Mouse (Mus musculus): ENCODE data around the gene Ren1. TPM values are rescaled to one million over a fixed set of nuclear protein-coding genes. Genes with fewer than 3 reads are reported as not detected.

The Ren1 gene
- total and polyA plus RNA-seq, 3 experiments = not detected

GRCm38 (mm10) chr1:133366951-133367605 lies 16.8 kb downstream of the Ren1 start:
- ATAC-seq (ENCODE audit: extremely low read depth, insufficient number of reproducible peaks, low FRiP score, poor library complexity, severe bottlenecking) = no peak
- Histone ChIP-seq H3K27me3 (ENCODE audit: insufficient read depth, low read length) (peaks cover 26% of the 10 kb centered on the region), H3K9me3 (replicated peaks) (0 out of 2 replicates have a peak, but pooled peaks cover 6% of the 10 kb centered on the region), H3K4me3 (ENCODE audit: low read depth, low read length) (no peak overlapping the region), H3K4me1 (ENCODE audit: insufficient read depth, low read depth, low read length) (peaks cover 4% of the 10 kb centered on the region; the same call in 1 of the 2 replicates), H3K36me3 (replicated peaks) (no peaks in the 10 kb centered on the region)
- DNase-seq (ENCODE audit: low spot score) = no peak
- no peak for TF ChIP-seq TAL1 (conservative IDR thresholded peaks at IDR 0.05; ENCODE audit: low read depth, low read length)
- no peak for TF ChIP-seq CTCF (IDR thresholded peaks at IDR 0.05; ENCODE audit: low read depth, low read length)
- TF ChIP-seq GATA1 (IDR thresholded peaks at IDR 0.05; ENCODE audit: borderline replicate concordance, low read length) = no peak
- no peak for TF ChIP-seq POLR2AphosphoS5 (IDR thresholded peaks at IDR 0.05; ENCODE audit: insufficient replicate concordance, low read depth, low read length)
- TF ChIP-seq GATA2 (IDR thresholded peaks at IDR 0.05; ENCODE audit: borderline replicate concordance, low read depth, low read length) = no peak

DNA sequence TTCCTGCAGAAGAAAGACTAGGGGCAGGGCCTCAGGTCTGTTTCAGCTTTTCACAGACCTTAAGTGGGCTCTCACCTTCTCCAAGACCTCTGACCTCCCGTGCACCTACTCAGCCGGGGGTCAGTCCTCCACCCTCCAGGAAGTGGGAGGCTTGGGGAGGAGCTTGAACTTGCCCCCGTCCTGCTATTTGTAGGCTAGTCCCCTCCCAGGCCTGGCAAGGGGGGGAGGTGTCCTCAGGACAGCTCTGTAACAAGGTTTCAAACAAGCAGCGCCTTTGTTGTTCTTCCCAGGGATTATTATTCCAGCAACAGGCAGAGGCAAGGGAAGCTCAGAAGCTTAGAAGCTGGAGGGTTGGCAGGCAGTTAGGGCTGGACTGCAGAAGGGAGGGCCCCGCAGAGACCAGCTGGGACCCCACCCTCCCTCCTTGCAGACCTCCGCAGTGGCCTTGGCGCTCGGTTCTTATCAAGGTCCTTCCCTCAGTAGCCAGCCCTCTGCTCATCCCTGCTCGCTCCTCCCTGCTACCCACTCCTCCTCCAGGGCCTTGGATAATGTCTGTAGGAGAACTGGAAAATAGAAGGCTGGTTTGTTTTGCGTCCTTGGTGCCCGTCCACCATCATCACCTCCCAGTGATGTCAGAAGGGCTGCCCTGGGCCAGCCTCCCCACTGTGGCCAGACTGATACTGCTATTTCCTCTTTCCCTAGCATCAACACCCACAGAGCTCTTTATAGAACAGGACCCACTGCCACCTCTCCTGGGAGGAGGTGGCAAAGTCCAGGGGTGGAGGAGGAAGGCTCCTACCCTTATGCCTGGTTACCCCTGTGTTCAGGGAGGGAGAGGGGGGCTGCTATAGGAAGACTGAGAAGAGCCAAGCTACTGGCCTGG lies 17.5 kb downstream of the Ren1 start:
- ATAC-seq (ENCODE audit: extremely low read depth, insufficient number of reproducible peaks, low FRiP score, poor library complexity, severe bottlenecking) (no peak), DNase-seq (ENCODE audit: low spot score) (no peak)
- H3K9me3 ChIP-seq (replicated peaks) = 0 out of 2 replicates have a peak, but pooled peaks cover 6% of the 10 kb centered on the region
- no peak overlapping the region for H3K4me3 ChIP-seq (ENCODE audit: low read depth, low read length)
- H3K27me3 ChIP-seq (ENCODE audit: insufficient read depth, low read length) = peaks cover 26% of the 10 kb centered on the region
- TF ChIP-seq GATA2 (IDR thresholded peaks at IDR 0.05; ENCODE audit: borderline replicate concordance, low read depth, low read length) (no peak), TAL1 (conservative IDR thresholded peaks at IDR 0.05; ENCODE audit: low read depth, low read length) (no peak), CTCF (IDR thresholded peaks at IDR 0.05; ENCODE audit: low read depth, low read length) (no peak), POLR2AphosphoS5 (IDR thresholded peaks at IDR 0.05; ENCODE audit: insufficient replicate concordance, low read depth, low read length) (no peak), GATA1 (IDR thresholded peaks at IDR 0.05; ENCODE audit: borderline replicate concordance, low read length) (no peak)
- no peaks in the 10 kb centered on the region for H3K36me3 ChIP-seq (replicated peaks)
- peaks cover 4% of the 10 kb centered on the region; the same call in 1 of the 2 replicates for H3K4me1 ChIP-seq (ENCODE audit: insufficient read depth, low read depth, low read length)

DNA sequence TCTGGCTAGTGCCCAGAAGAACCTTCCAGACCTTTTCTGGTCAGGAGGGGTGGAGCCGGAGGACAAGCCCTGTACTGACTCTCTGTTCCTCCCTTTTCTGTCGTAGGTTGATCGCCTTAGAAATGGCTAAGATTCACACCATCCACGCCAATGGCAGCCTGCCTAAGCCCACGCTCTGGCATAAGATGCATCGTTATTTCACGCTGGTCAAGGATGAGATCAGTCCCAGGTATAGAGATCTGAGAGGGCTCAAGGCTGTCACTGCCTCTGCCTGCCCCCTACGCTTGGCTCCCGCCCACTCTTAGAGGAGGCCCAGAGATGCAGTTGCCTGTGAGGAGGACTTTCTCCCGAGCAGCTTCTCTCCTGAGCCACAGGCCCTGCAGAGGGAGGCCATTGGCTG lies 18.3 kb downstream of the Ren1 start:
- ATAC-seq (ENCODE audit: extremely low read depth, insufficient number of reproducible peaks, low FRiP score, poor library complexity, severe bottlenecking) = no peak
- no peak for DNase-seq (ENCODE audit: low spot score)
- TF ChIP-seq POLR2AphosphoS5 (IDR thresholded peaks at IDR 0.05; ENCODE audit: insufficient replicate concordance, low read depth, low read length) (no peak), GATA1 (IDR thresholded peaks at IDR 0.05; ENCODE audit: borderline replicate concordance, low read length) (no peak), GATA2 (IDR thresholded peaks at IDR 0.05; ENCODE audit: borderline replicate concordance, low read depth, low read length) (no peak), TAL1 (conservative IDR thresholded peaks at IDR 0.05; ENCODE audit: low read depth, low read length) (no peak), CTCF (IDR thresholded peaks at IDR 0.05; ENCODE audit: low read depth, low read length) (no peak)
- H3K9me3 ChIP-seq (replicated peaks) = 0 out of 2 replicates have a peak, but pooled peaks cover 2% of the 10 kb centered on the region
- peaks cover 26% of the 10 kb centered on the region for H3K27me3 ChIP-seq (ENCODE audit: insufficient read depth, low read length)
- no peak overlapping the region for H3K4me3 ChIP-seq (ENCODE audit: low read depth, low read length)
- no peaks in the 10 kb centered on the region for H3K36me3 ChIP-seq (replicated peaks)
- H3K4me1 ChIP-seq (ENCODE audit: insufficient read depth, low read depth, low read length) = peaks cover under 1% of the 10 kb centered on the region; the same call in 1 of the 2 replicates

- Histone ChIP-seq H3K4me3 (ENCODE audit: low read depth, low read length) (no peak overlapping the region), H3K9me3 (replicated peaks) (no peaks in the 10 kb centered on the region), H3K27me3 (ENCODE audit: insufficient read depth, low read length) (peaks cover 18% of the 10 kb centered on the region), H3K36me3 (replicated peaks) (no peaks in the 10 kb centered on the region), H3K4me1 (ENCODE audit: insufficient read depth, low read depth, low read length) (no peaks in the 10 kb centered on the region)
- TF ChIP-seq GATA1 (IDR thresholded peaks at IDR 0.05; ENCODE audit: borderline replicate concordance, low read length) = no peak
- no peak for TF ChIP-seq POLR2AphosphoS5 (IDR thresholded peaks at IDR 0.05; ENCODE audit: insufficient replicate concordance, low read depth, low read length)
- no peak for TF ChIP-seq CTCF (IDR thresholded peaks at IDR 0.05; ENCODE audit: low read depth, low read length)
- TF ChIP-seq TAL1 (conservative IDR thresholded peaks at IDR 0.05; ENCODE audit: low read depth, low read length) = no peak
- TF ChIP-seq GATA2 (IDR thresholded peaks at IDR 0.05; ENCODE audit: borderline replicate concordance, low read depth, low read length) = no peak
- DNase-seq (ENCODE audit: low spot score) (no peak), ATAC-seq (ENCODE audit: extremely low read depth, insufficient number of reproducible peaks, low FRiP score, poor library complexity, severe bottlenecking) (no peak)
These were observed 20.0 kb downstream of the Ren1 start for GRCm38 (mm10) chr1:133370352-133370751.

GRCm38 (mm10) chr1:133371431-133371830 lies 21.1 kb downstream of the Ren1 start:
- no peak for ATAC-seq (ENCODE audit: extremely low read depth, insufficient number of reproducible peaks, low FRiP score, poor library complexity, severe bottlenecking)
- no peaks in the 10 kb centered on the region for H3K36me3 ChIP-seq (replicated peaks)
- no peak overlapping the region for H3K4me3 ChIP-seq (ENCODE audit: low read depth, low read length)
- H3K4me1 ChIP-seq (ENCODE audit: insufficient read depth, low read depth, low read length) = no peaks in the 10 kb centered on the region
- H3K27me3 ChIP-seq (ENCODE audit: insufficient read depth, low read length) = peaks cover 12% of the 10 kb centered on the region
- DNase-seq (ENCODE audit: low spot score) = no peak
- TF ChIP-seq TAL1 (conservative IDR thresholded peaks at IDR 0.05; ENCODE audit: low read depth, low read length) (no peak), GATA1 (IDR thresholded peaks at IDR 0.05; ENCODE audit: borderline replicate concordance, low read length) (no peak)
- H3K9me3 ChIP-seq (replicated peaks) = no peaks in the 10 kb centered on the region

- H3K36me3 ChIP-seq (replicated peaks) = no peaks in the 10 kb centered on the region
- no peak for ATAC-seq (ENCODE audit: extremely low read depth, insufficient number of reproducible peaks, low FRiP score, poor library complexity, severe bottlenecking)
- peaks cover 9% of the 10 kb centered on the region for H3K27me3 ChIP-seq (ENCODE audit: insufficient read depth, low read length)
- H3K9me3 ChIP-seq (replicated peaks) = no peaks in the 10 kb centered on the region
- DNase-seq (ENCODE audit: low spot score) = no peak
- no peaks in the 10 kb centered on the region for H3K4me1 ChIP-seq (ENCODE audit: insufficient read depth, low read depth, low read length)
- no peak overlapping the region for H3K4me3 ChIP-seq (ENCODE audit: low read depth, low read length)
- TF ChIP-seq POLR2AphosphoS5 (IDR thresholded peaks at IDR 0.05; ENCODE audit: insufficient replicate concordance, low read depth, low read length) (no peak), TAL1 (conservative IDR thresholded peaks at IDR 0.05; ENCODE audit: low read depth, low read length) (no peak), CTCF (IDR thresholded peaks at IDR 0.05; ENCODE audit: low read depth, low read length) (no peak), GATA1 (IDR thresholded peaks at IDR 0.05; ENCODE audit: borderline replicate concordance, low read length) (no peak), GATA2 (IDR thresholded peaks at IDR 0.05; ENCODE audit: borderline replicate concordance, low read depth, low read length) (no peak)
These were observed 21.8 kb downstream of the Ren1 start for GRCm38 (mm10) chr1:133372113-133372512.
